Mouse (Mus musculus): ENCODE measurements around the gene Utp3. TPM values are rescaled to one million over a fixed set of nuclear protein-coding genes. Genes with fewer than 3 reads are reported as not detected.
"Not testable (repeated sequence)": the region's sequence is repeated elsewhere in the genome, so short reads cannot be mapped to it uniquely, and the experiment has no call there.

The Utp3 gene
- total RNA-seq (2021) = 10 to 100 TPM; 20.5 to 23.6 TPM
- long read RNA-seq, experiment 1, transcript Utp3-201 (1 exons, 1,629 nt) = major isoform, 29 of 29 reads
- long read RNA-seq, experiment 1, partial matches to known transcripts = 0 of 29 reads
- long read RNA-seq, experiment 1, other reads (novel, unspliced or antisense) = 0 of 29 reads
- long read RNA-seq, experiment 2, transcript Utp3-201 (1 exons, 1,629 nt) = major isoform, 47 of 47 reads
- long read RNA-seq, experiment 2, partial matches to known transcripts = 0 of 47 reads
- long read RNA-seq, experiment 2, other reads (novel, unspliced or antisense) = 0 of 47 reads

GRCm38 (mm10) chr5:88554086-88554886, at the start of gene Utp3:
Gene Utp3 (plus strand): TSS chr5:88554462.
- peak; percentile 92 to 95 for DNase-seq
- intact Hi-C loops (cut with DNase I) = loop anchor here (10.0 kb wide), 1 partner anchor 211 kb away; the partner anchor contains the start of gene Dck

GRCm38 (mm10) chr5:88508555-88508954, 45.7 kb upstream of the Utp3 start:
- intact Hi-C loops (cut with DNase I) = no loop called here
- no peak for DNase-seq

- no peak for DNase-seq
- intact Hi-C loops (cut with DNase I) = no loop called here
These were observed 45.3 kb upstream of the Utp3 start for GRCm38 (mm10) chr5:88508990-88509389.

- no peak for DNase-seq
- intact Hi-C loops (cut with DNase I) = no loop called here
These were observed 35.0 kb upstream of the Utp3 start for GRCm38 (mm10) chr5:88519232-88519631.

GRCm38 (mm10) chr5:88527657-88528056, 26.6 kb upstream of the Utp3 start, which contains the start of gene Jchain:
Gene Jchain (minus strand): TSS chr5:88527891.
- no peak for DNase-seq
- intact Hi-C loops (cut with DNase I) = no loop called here

GRCm38 (mm10) chr5:88530908-88531307, 23.4 kb upstream of the Utp3 start:
- intact Hi-C loops (cut with DNase I) = no loop called here
- DNase-seq = no peak

GRCm38 (mm10) chr5:88534697-88535096, 19.6 kb upstream of the Utp3 start:
- no peak for DNase-seq
- intact Hi-C loops (cut with DNase I) = no loop called here

GRCm38 (mm10) chr5:88540845-88541244, 13.4 kb upstream of the Utp3 start:
- intact Hi-C loops (cut with DNase I) = no loop called here
- no peak for DNase-seq

GRCm38 (mm10) chr5:88542651-88543282, 11.5 kb upstream of the Utp3 start:
- intact Hi-C loops (cut with DNase I) = no loop called here
- DNase-seq = peak in 1 of 2 experiments; percentile 13

- DNase-seq; intact Hi-C loops (cut with DNase I): not testable (repeated sequence)
These were observed 9.9 kb upstream of the Utp3 start for GRCm38 (mm10) chr5:88544411-88544810.

GRCm38 (mm10) chr5:88545536-88545935, 8.7 kb upstream of the Utp3 start:
- no peak for DNase-seq
- intact Hi-C loops (cut with DNase I) = no loop called here

GRCm38 (mm10) chr5:88553271-88554085, 784 bp upstream of the Utp3 start:
- intact Hi-C loops (cut with DNase I) = loop anchor here (10.0 kb wide), 1 partner anchor 211 kb away; the partner anchor contains the start of gene Dck
- DNase-seq = no peak

GRCm38 (mm10) chr5:88558991-88559390, 4.7 kb downstream of the Utp3 start:
- intact Hi-C loops (cut with DNase I) = loop anchor here (10.0 kb wide), 1 partner anchor 206 kb away; the partner anchor contains the start of gene Dck
- no peak for DNase-seq

GRCm38 (mm10) chr5:88561080-88561814, 7.0 kb downstream of the Utp3 start:
- intact Hi-C loops (cut with DNase I) = loop anchor here (5.0 kb wide), 1 partner anchor 116 kb away; the partner anchor contains the start of gene Grsf1
- no peak for DNase-seq

GRCm38 (mm10) chr5:88562863-88563780, 8.9 kb downstream of the Utp3 start:
- intact Hi-C loops (cut with DNase I) = loop anchor here (5.0 kb wide), 1 partner anchor 114 kb away; the partner anchor contains the start of gene Grsf1

GRCm38 (mm10) chr5:88564501-88565147, 10.4 kb downstream of the Utp3 start, which contains the start of gene Rufy3:
Gene Rufy3 (plus strand): TSS chr5:88565040.
- intact Hi-C loops (cut with DNase I) = loop anchor here (5.0 kb wide), 1 partner anchor 113 kb away; the partner anchor contains the start of gene Grsf1
- DNase-seq = peak; percentile 73 to 84

More at GRCm38 (mm10) chr5:88562863-88563780, 8.9 kb downstream of the Utp3 start:
- no peak for DNase-seq

All from gastrocnemius, postnatal 36 days (tissue).